Mouse (Mus musculus) testis, adult 2 months (tissue): ENCODE measurements around the gene H2al1n. TPM values are rescaled to one million over a fixed set of nuclear protein-coding genes. Genes with fewer than 3 reads are reported as not detected.
A peak's percentile ranks its signal among the peaks of the same experiment; 100 is the strongest.
"Not testable (repeated sequence)": the region's sequence is repeated elsewhere in the genome, so short reads cannot be mapped to it uniquely, and the experiment has no call there.

Source experiments
- H3K27ac ChIP-seq: fragments of 200-500 bp; 2 replicates; pipeline ENCODE4 v1.5.1; 2012; ENCODE audit warnings: low read depth, low read length; ENCODE audit not compliant: control insufficient read depth, insufficient read depth
- H3K27me3 ChIP-seq: fragments of 200-500 bp; 2 replicates; pipeline ENCODE4 v1.6.1; 2012; ENCODE audit warnings: mild to moderate bottlenecking, low read length, moderate library complexity; ENCODE audit not compliant: control insufficient read depth, insufficient read depth
- H3K36me3 ChIP-seq: fragments of 200-500 bp; 2 replicates; pipeline ENCODE4 v1.6.1; 2012; ENCODE audit warnings: mild to moderate bottlenecking, low read length; ENCODE audit not compliant: control insufficient read depth, insufficient read depth
- H3K4me1 ChIP-seq: fragments of 200-500 bp; 2 replicates; pipeline ENCODE4 v1.6.1; 2012; ENCODE audit warnings: low read length; ENCODE audit not compliant: control insufficient read depth, insufficient read depth
- H3K4me3 ChIP-seq: fragments of 200-500 bp; 2 replicates; pipeline ENCODE4 v1.5.1; 2012; ENCODE audit warnings: low read depth, mild to moderate bottlenecking, low read length, moderate library complexity, mixed read lengths; ENCODE audit not compliant: control insufficient read depth
- CTCF ChIP-seq: fragments of 200-500 bp; IDR thresholded peaks from 2 replicates; pipeline ENCODE4 v1.5.1; 2012; ENCODE audit warnings: low read depth, mild to moderate bottlenecking, inconsistent platforms, low read length, moderate library complexity; ENCODE audit not compliant: control insufficient read depth, insufficient read depth, insufficient replicate concordance
- POLR2A ChIP-seq: fragments of 200-500 bp; IDR thresholded peaks from 2 replicates; pipeline ENCODE4 v1.6.1; 2012; ENCODE audit warnings: low read depth, mild to moderate bottlenecking, inconsistent platforms, low read length, moderate library complexity; ENCODE audit not compliant: control insufficient read depth
- polyA plus RNA-seq: library from polyadenylated mRNA; depleted of rRNA; stranded (reverse); fragments of >200 nt; gene quantifications from 2 replicates; pipeline ENCODE4 v1.2.3, GENCODE M21; 2012; rRNA removed

Gene H2al1n
- 104 and 106 TPM in 2 replicates for polyA plus RNA-seq

GRCm38 (mm10) chrX:14210848-14211247, at the start of gene H2al1n:
Gene H2al1n (plus strand): TSS chrX:14211148.
- not testable (repeated sequence) for H3K36me3 ChIP-seq, H3K27ac ChIP-seq, H3K4me1 ChIP-seq, H3K27me3 ChIP-seq
- H3K4me3 ChIP-seq: peak within 1 kb of the TSS; percentile 49

GRCm38 (mm10) chrX:14199284-14199683, 11.7 kb upstream of the H2al1n start:
- Histone ChIP-seq H3K4me3 (no peak overlapping the region), H3K36me3 (no peaks in the 10 kb centered on the region), H3K27me3 (no peaks in the 10 kb centered on the region), H3K4me1 (no peaks in the 10 kb centered on the region), H3K27ac (no peak overlapping the region)
- TF ChIP-seq CTCF (no peak), POLR2A (no peak)

GRCm38 (mm10) chrX:14206112-14206875, 4.7 kb upstream of the H2al1n start:
- Histone ChIP-seq H3K4me1 (no peaks in the 10 kb centered on the region), H3K4me3 (no peak overlapping the region), H3K27ac (no peak overlapping the region), H3K36me3 (no peaks in the 10 kb centered on the region), H3K27me3 (no peaks in the 10 kb centered on the region)
- TF ChIP-seq CTCF: no peak
- no peak for TF ChIP-seq POLR2A

- Histone ChIP-seq H3K4me3 (no peak overlapping the region), H3K4me1 (no peaks in the 10 kb centered on the region), H3K36me3 (no peaks in the 10 kb centered on the region), H3K27me3 (no peaks in the 10 kb centered on the region), H3K27ac (no peak overlapping the region)
- TF ChIP-seq CTCF: no peak
- TF ChIP-seq POLR2A: no peak
These were observed 18.3 kb downstream of the H2al1n start for GRCm38 (mm10) chrX:14229218-14229617.

GRCm38 (mm10) chrX:14259597-14260239, 48.8 kb downstream of the H2al1n start:
- Histone ChIP-seq H3K27ac (no peak overlapping the region), H3K4me1 (no peaks in the 10 kb centered on the region), H3K4me3 (no peak overlapping the region), H3K27me3 (no peaks in the 10 kb centered on the region), H3K36me3 (no peaks in the 10 kb centered on the region)
- no peak for TF ChIP-seq CTCF
- no peak for TF ChIP-seq POLR2A
